Mouse (Mus musculus): ENCODE measurements around the gene Rtf2. TPM values are rescaled to one million over a fixed set of nuclear protein-coding genes. Genes with fewer than 3 reads are reported as not detected.

Rtf2 gene
- polyA plus RNA-seq, 1 experiment from 2014 or later = 69.8 TPM

DNA sequence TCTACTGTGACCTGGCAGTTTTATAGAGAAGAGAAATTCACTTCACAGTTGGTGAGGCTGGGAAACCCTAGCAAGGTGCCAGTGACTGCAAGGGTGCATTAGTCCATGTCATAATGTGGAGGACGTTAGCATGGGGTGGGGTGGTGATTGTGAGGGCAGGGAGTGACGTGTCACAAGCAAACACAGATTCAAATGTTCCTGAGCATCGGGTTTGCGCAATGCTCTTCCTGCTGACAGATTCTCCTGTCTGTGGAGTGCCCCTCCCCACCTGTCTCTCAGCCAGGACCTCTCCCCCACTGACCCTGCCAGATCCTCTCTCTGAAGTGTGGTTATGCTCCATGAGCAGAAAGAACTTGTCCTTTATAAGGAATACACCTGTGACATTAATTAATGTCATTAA, 8.0 kb downstream of the Rtf2 start:
- Histone ChIP-seq H3K9ac (ENCODE audit: low read length) (no peak overlapping the region), H3K36me3 (ENCODE audit: control insufficient read depth, insufficient read depth, low read length) (peaks cover 9% of the 10 kb centered on the region), H3K4me2 (ENCODE audit: low read depth, low read length) (no peak overlapping the region), H3K9me3 (replicated peaks; ENCODE audit: control insufficient read depth, low read length) (no peaks in the 10 kb centered on the region), H3K4me1 (ENCODE audit: control insufficient read depth, insufficient read depth, low read length) (no peaks in the 10 kb centered on the region), H3K27me3 (ENCODE audit: control insufficient read depth, insufficient read depth, low read length) (no peaks in the 10 kb centered on the region), H3K27ac (ENCODE audit: low read length) (no peak overlapping the region), H3K4me3 (replicated peaks; ENCODE audit: low read length) (no peak overlapping the region)
- ATAC-seq (ENCODE audit: insufficient read depth, low FRiP score) = no peak
- whole genome bisulfite sequencing = 79% methylated on average over 4 of the region's 4 CpGs

DNA sequence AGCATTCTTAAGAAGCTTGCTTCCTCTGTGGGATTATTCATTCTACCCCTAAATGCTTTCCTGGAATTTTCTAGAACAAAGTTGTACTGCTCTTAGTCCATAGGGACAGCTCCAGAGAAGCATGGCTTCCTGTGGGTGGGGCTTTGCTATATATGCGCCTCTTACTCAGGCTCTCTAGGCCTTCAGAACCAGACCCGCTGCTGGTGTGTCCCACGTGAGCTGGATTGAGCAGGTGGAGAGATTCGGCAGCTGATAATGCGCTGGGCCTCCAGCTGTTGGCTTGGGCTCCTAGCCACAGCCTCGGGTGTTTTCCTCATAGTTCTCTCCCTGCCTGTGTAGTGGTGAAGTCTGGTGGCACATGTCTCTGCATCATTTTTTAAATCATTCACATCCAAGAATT, 10.3 kb downstream of the Rtf2 start:
- ATAC-seq (ENCODE audit: insufficient read depth, low FRiP score) = no peak
- H3K9ac ChIP-seq (ENCODE audit: low read length) = no peak overlapping the region
- WGBS = 81% methylated on average over 6 of the region's 6 CpGs

GRCm38 (mm10) chr2:172452031-172452430, 11.7 kb downstream of the Rtf2 start:
- no peak overlapping the region for H3K9ac ChIP-seq (ENCODE audit: low read length)
- no peaks in the 10 kb centered on the region for H3K27me3 ChIP-seq (ENCODE audit: control insufficient read depth, insufficient read depth, low read length)
- H3K36me3 ChIP-seq (ENCODE audit: control insufficient read depth, insufficient read depth, low read length) = 0 out of 2 replicates have a peak, but pooled peaks cover 8% of the 10 kb centered on the region
- WGBS = 88% methylated on average over 4 of the region's 4 CpGs
- H3K4me1 ChIP-seq (ENCODE audit: control insufficient read depth, insufficient read depth, low read length) = no peaks in the 10 kb centered on the region
- no peaks in the 10 kb centered on the region for H3K9me3 ChIP-seq (replicated peaks; ENCODE audit: control insufficient read depth, low read length)
- H3K4me2 ChIP-seq (ENCODE audit: low read depth, low read length) = no peak overlapping the region
- no peak overlapping the region for H3K4me3 ChIP-seq (replicated peaks; ENCODE audit: low read length)
- H3K27ac ChIP-seq (ENCODE audit: low read length) = no peak overlapping the region
- ATAC-seq (ENCODE audit: insufficient read depth, low FRiP score) = no peak

More for the DNA sequence above, 10.3 kb downstream of the Rtf2 start:
- no peaks in the 10 kb centered on the region for H3K4me1 ChIP-seq (ENCODE audit: control insufficient read depth, insufficient read depth, low read length)
- no peaks in the 10 kb centered on the region for H3K9me3 ChIP-seq (replicated peaks; ENCODE audit: control insufficient read depth, low read length)
- H3K4me2 ChIP-seq (ENCODE audit: low read depth, low read length) = no peak overlapping the region
- H3K27me3 ChIP-seq (ENCODE audit: control insufficient read depth, insufficient read depth, low read length) = no peaks in the 10 kb centered on the region
- H3K27ac ChIP-seq (ENCODE audit: low read length) = no peak overlapping the region
- H3K4me3 ChIP-seq (replicated peaks; ENCODE audit: low read length) = no peak overlapping the region
- peaks cover 9% of the 10 kb centered on the region for H3K36me3 ChIP-seq (ENCODE audit: control insufficient read depth, insufficient read depth, low read length)

DNA sequence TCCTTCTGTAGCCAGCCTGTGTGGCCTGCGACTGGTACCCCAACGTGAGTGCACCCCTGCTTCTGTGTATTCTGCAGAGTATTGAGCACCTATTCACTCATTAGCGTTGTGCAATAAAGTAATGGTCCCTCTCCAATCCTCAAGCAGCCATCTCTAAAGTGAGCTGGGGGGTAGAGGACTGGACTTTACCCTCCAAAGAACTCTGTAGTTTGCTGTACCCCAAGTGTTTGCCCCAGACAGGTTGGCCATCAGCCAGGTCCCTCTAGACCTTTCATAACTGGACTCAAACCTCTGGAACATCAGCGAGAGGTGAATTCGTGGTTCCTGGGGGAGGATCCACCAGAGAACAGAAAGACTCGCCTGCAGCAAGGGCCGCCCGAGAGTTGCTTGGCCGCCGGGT, 12.1 kb downstream of the Rtf2 start:
- 0 out of 2 replicates have a peak, but pooled peaks cover 3% of the 10 kb centered on the region for H3K36me3 ChIP-seq (ENCODE audit: control insufficient read depth, insufficient read depth, low read length)
- H3K4me3 ChIP-seq (replicated peaks; ENCODE audit: low read length) = no peak overlapping the region
- H3K27me3 ChIP-seq (ENCODE audit: control insufficient read depth, insufficient read depth, low read length) = no peaks in the 10 kb centered on the region
- H3K4me2 ChIP-seq (ENCODE audit: low read depth, low read length) = no peak overlapping the region
- no peaks in the 10 kb centered on the region for H3K9me3 ChIP-seq (replicated peaks; ENCODE audit: control insufficient read depth, low read length)
- no peaks in the 10 kb centered on the region for H3K4me1 ChIP-seq (ENCODE audit: control insufficient read depth, insufficient read depth, low read length)
- 91% methylated on average over 10 of the region's 10 CpGs for WGBS
- ATAC-seq (ENCODE audit: insufficient read depth, low FRiP score) = no peak
- H3K9ac ChIP-seq (ENCODE audit: low read length) = no peak overlapping the region
- H3K27ac ChIP-seq (ENCODE audit: low read length) = no peak overlapping the region

- 64% methylated on average over 11 of the region's 11 CpGs for WGBS
- no peak within 1 kb of the TSS for H3K4me3 ChIP-seq (replicated peaks; ENCODE audit: low read length)
- no peaks in the 10 kb centered on the region for H3K36me3 ChIP-seq (ENCODE audit: control insufficient read depth, insufficient read depth, low read length)
- H3K4me1 ChIP-seq (ENCODE audit: control insufficient read depth, insufficient read depth, low read length) = no peaks in the 10 kb centered on the region
- no peaks in the 10 kb centered on the region for H3K27me3 ChIP-seq (ENCODE audit: control insufficient read depth, insufficient read depth, low read length)
- H3K9ac ChIP-seq (ENCODE audit: low read length) = no peak within 1 kb of the TSS
- H3K9me3 ChIP-seq (replicated peaks; ENCODE audit: control insufficient read depth, low read length) = no peaks in the 10 kb centered on the region
- no peak within 1 kb of the TSS for H3K27ac ChIP-seq (ENCODE audit: low read length)
- no peak for ATAC-seq (ENCODE audit: insufficient read depth, low FRiP score)
- H3K4me2 ChIP-seq (ENCODE audit: low read depth, low read length) = no peak within 1 kb of the TSS
These were observed 18.1 kb downstream of the Rtf2 start, which contains the start of gene Gcnt7 for GRCm38 (mm10) chr2:172458496-172458895. Gene Gcnt7 (minus strand): TSS chr2:172458596.

GRCm38 (mm10) chr2:172460647-172461046, 20.3 kb downstream of the Rtf2 start:
- ATAC-seq (ENCODE audit: insufficient read depth, low FRiP score) = no peak
- Histone ChIP-seq H3K4me2 (ENCODE audit: low read depth, low read length) (no peak overlapping the region), H3K9me3 (replicated peaks; ENCODE audit: control insufficient read depth, low read length) (no peaks in the 10 kb centered on the region), H3K27me3 (ENCODE audit: control insufficient read depth, insufficient read depth, low read length) (no peaks in the 10 kb centered on the region), H3K36me3 (ENCODE audit: control insufficient read depth, insufficient read depth, low read length) (peaks cover 5% of the 10 kb centered on the region; the same call in 1 of the 2 replicates), H3K4me3 (replicated peaks; ENCODE audit: low read length) (no peak overlapping the region), H3K4me1 (ENCODE audit: control insufficient read depth, insufficient read depth, low read length) (no peaks in the 10 kb centered on the region), H3K27ac (ENCODE audit: low read length) (no peak overlapping the region), H3K9ac (ENCODE audit: low read length) (no peak overlapping the region)
- 94% methylated on average over 2 of the region's 2 CpGs for WGBS

DNA sequence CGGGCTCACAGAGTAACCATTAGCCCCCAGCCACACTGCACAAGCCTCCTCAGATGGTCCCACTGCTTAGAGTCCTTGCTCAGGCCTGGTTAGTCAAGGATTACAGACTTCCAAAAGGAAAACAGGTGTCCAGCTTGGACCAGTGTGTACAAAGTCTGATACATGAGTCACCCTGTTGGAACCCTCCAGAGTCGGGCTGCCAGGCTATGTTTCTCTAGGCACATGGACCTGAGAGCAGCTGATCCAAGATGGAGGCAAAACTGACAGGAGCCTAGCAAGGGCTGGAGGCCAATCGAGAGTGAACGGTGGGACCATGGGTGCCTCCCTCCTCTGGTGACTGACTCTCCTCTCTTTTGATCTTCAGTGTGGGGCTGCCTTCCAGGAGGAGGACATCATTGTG, 22.5 kb downstream of the Rtf2 start:
- H3K27ac ChIP-seq (ENCODE audit: low read length) = no peak overlapping the region
- ATAC-seq (ENCODE audit: insufficient read depth, low FRiP score) = no peak
- H3K4me2 ChIP-seq (ENCODE audit: low read depth, low read length) = no peak overlapping the region
- H3K9me3 ChIP-seq (replicated peaks; ENCODE audit: control insufficient read depth, low read length) = no peaks in the 10 kb centered on the region
- no peaks in the 10 kb centered on the region for H3K27me3 ChIP-seq (ENCODE audit: control insufficient read depth, insufficient read depth, low read length)
- no peaks in the 10 kb centered on the region for H3K4me1 ChIP-seq (ENCODE audit: control insufficient read depth, insufficient read depth, low read length)
- 84% methylated on average over 4 of the region's 4 CpGs for WGBS
- no peak overlapping the region for H3K4me3 ChIP-seq (replicated peaks; ENCODE audit: low read length)
- peaks cover 17% of the 10 kb centered on the region for H3K36me3 ChIP-seq (ENCODE audit: control insufficient read depth, insufficient read depth, low read length)
- H3K9ac ChIP-seq (ENCODE audit: low read length) = no peak overlapping the region

GRCm38 (mm10) chr2:172466427-172467132, 26.2 kb downstream of the Rtf2 start:
- Histone ChIP-seq H3K4me1 (ENCODE audit: control insufficient read depth, insufficient read depth, low read length) (no peaks in the 10 kb centered on the region), H3K4me3 (replicated peaks; ENCODE audit: low read length) (no peak overlapping the region), H3K9ac (ENCODE audit: low read length) (no peak overlapping the region), H3K27ac (ENCODE audit: low read length) (no peak overlapping the region), H3K4me2 (ENCODE audit: low read depth, low read length) (no peak overlapping the region), H3K27me3 (ENCODE audit: control insufficient read depth, insufficient read depth, low read length) (no peaks in the 10 kb centered on the region), H3K9me3 (replicated peaks; ENCODE audit: control insufficient read depth, low read length) (no peaks in the 10 kb centered on the region), H3K36me3 (ENCODE audit: control insufficient read depth, insufficient read depth, low read length) (peaks cover 25% of the 10 kb centered on the region)
- ATAC-seq (ENCODE audit: insufficient read depth, low FRiP score) = no peak
- 89% methylated on average over 11 of the region's 11 CpGs for WGBS

- WGBS = 95% methylated on average over 5 of the region's 5 CpGs
- Histone ChIP-seq H3K27me3 (ENCODE audit: control insufficient read depth, insufficient read depth, low read length) (no peaks in the 10 kb centered on the region), H3K9me3 (replicated peaks; ENCODE audit: control insufficient read depth, low read length) (no peaks in the 10 kb centered on the region), H3K27ac (ENCODE audit: low read length) (no peak overlapping the region), H3K4me2 (ENCODE audit: low read depth, low read length) (no peak overlapping the region), H3K4me3 (replicated peaks; ENCODE audit: low read length) (no peak overlapping the region), H3K36me3 (ENCODE audit: control insufficient read depth, insufficient read depth, low read length) (peaks cover 25% of the 10 kb centered on the region), H3K9ac (ENCODE audit: low read length) (no peak overlapping the region), H3K4me1 (ENCODE audit: control insufficient read depth, insufficient read depth, low read length) (no peaks in the 10 kb centered on the region)
- ATAC-seq (ENCODE audit: insufficient read depth, low FRiP score) = no peak
These were observed 26.9 kb downstream of the Rtf2 start for GRCm38 (mm10) chr2:172467206-172467605.

All from stomach, embryonic 16.5 days (tissue).